In genomic region chr11:84960780-84961179, GRCm38 (mm10) we compare ENCODE assay signal across 21 mouse cellular contexts. TPM values are rescaled to one million over a fixed set of nuclear protein-coding genes. Genes with fewer than 3 reads are reported as not detected.
DNase-seq lines count a peak whose midpoint lies in the region; ATAC-seq and TF ChIP-seq lines count a peak whose summit lies in the region.
"Had no signal": no experiment of that assay in that cellular context is flagged by ENCODE, and none has a peak within 500 bp of the region (broad histone marks: within the 10 kb centered on the region; RNA-seq: fewer than 3 reads in every experiment).

No protein-coding gene starts in this region.

- TF ChIP-seq POLR2A in cerebellum, adult 2 months (IDR thresholded peaks at IDR 0.05; ENCODE audit: borderline replicate concordance, insufficient read depth, low read length), result peak; percentile 61; the same call in 1 of the 2 replicates

- ATAC-seq in midbrain, embryonic 14.5 days (ENCODE audit: low FRiP score, low TSS enrichment), result no peak
- no peak for ATAC-seq in erythroid progenitor cell, adult 5-6 weeks (replicated peaks; ENCODE audit: low FRiP score, poor library complexity, severe bottlenecking)
- ATAC-seq: activated CD4-positive, CD25-positive, alpha-beta regulatory T cell, adult 4 months; forebrain, embryonic 14.5 days; midbrain, embryonic 13.5 days had no signal

- peak overlapping the region; percentile 56; the same call in 1 of the 2 replicates for H3K27ac ChIP-seq in gastrocnemius, adult 2 months
- H3K27ac ChIP-seq in midbrain, embryonic 10.5 days (replicated peaks), result peak overlapping the region; percentile 79; the same call in 1 of the 2 replicates
- H3K27ac ChIP-seq in midbrain, embryonic 14.5 days (replicated peaks; ENCODE audit: low read depth, low read length), result no peak overlapping the region
- peak overlapping the region; percentile 79; the same call in 1 of the 2 replicates for H3K27ac ChIP-seq in cerebellum, adult 2 months (ENCODE audit: insufficient read depth, low read length)
- H3K27ac ChIP-seq: heart, embryonic 15.5 days; limb, embryonic 15.5 days; liver, embryonic 15.5 days; midbrain, embryonic 13.5 days had no signal

- H3K9me3 ChIP-seq in midbrain, embryonic 10.5 days (replicated peaks), result no peaks in the 10 kb centered on the region
- H3K9me3 ChIP-seq in midbrain, embryonic 14.5 days (ENCODE audit: control insufficient read depth, low read length), result no peaks in the 10 kb centered on the region
- H3K9me3 ChIP-seq: G1E; heart, embryonic 15.5 days; limb, embryonic 15.5 days; liver, embryonic 15.5 days; midbrain, embryonic 13.5 days had no signal

- H3K4me2 ChIP-seq in midbrain, embryonic 14.5 days (ENCODE audit: low read length), result no peak overlapping the region
- H3K4me2 ChIP-seq: limb, embryonic 15.5 days; liver, embryonic 15.5 days; midbrain, embryonic 13.5 days had no signal

- H3K9ac ChIP-seq in midbrain, embryonic 14.5 days (replicated peaks; ENCODE audit: low read length), result no peak overlapping the region
- H3K9ac ChIP-seq: heart, embryonic 15.5 days; limb, embryonic 15.5 days; liver, embryonic 15.5 days; midbrain, embryonic 13.5 days had no signal

- no peak for TF ChIP-seq CTCF in gastrocnemius, adult 2 months (IDR thresholded peaks at IDR 0.05)
- TF ChIP-seq CTCF in cerebellum, adult 2 months (IDR thresholded peaks at IDR 0.05; ENCODE audit: borderline replicate concordance, insufficient read depth, low read depth, low read length), result no peak

- no peak for DNase-seq in gastrocnemius, adult 2 months
- no peak for DNase-seq in gastrocnemius, postnatal 14 days
- DNase-seq in midbrain, embryonic 10.5 days (ENCODE audit: low spot score), result no peak
- DNase-seq in midbrain, embryonic 14.5 days, result no peak
- peak; percentile 88 to 97 for DNase-seq in cerebellum, adult 2 months
- peak; percentile 84 to 86 for DNase-seq in cerebellum, postnatal 36 days
- DNase-seq in spleen, adult 18-20 months, result no peak
- DNase-seq: gastrocnemius, postnatal 25 days; kidney, adult 11 months; layer of hippocampus, postnatal 36 days; thymus, postnatal 25 days had no signal

- intact Hi-C loops in gastrocnemius, adult 2 months (cut with DNase I), result no loop called here
- intact Hi-C loops in gastrocnemius, postnatal 14 days (cut with DNase I; ENCODE audit: low total_unique reads), result no loop called here

- no peak overlapping the region for H3K4me3 ChIP-seq in gastrocnemius, adult 2 months
- no peak overlapping the region for H3K4me3 ChIP-seq in midbrain, embryonic 10.5 days
- H3K4me3 ChIP-seq in midbrain, embryonic 14.5 days (replicated peaks; ENCODE audit: low read depth, low read length), result no peak overlapping the region
- H3K4me3 ChIP-seq in cerebellum, adult 2 months (replicated peaks; ENCODE audit: insufficient read depth, low read depth, low read length), result peak overlapping the region; percentile 7
- H3K4me3 ChIP-seq: heart, embryonic 15.5 days; limb, embryonic 15.5 days; liver, embryonic 15.5 days; midbrain, embryonic 13.5 days had no signal

- H3K27me3 ChIP-seq in midbrain, embryonic 10.5 days (ENCODE audit: low read depth, poor library complexity, severe bottlenecking), result peaks cover 48% of the 10 kb centered on the region
- peaks cover 40% of the 10 kb centered on the region for H3K27me3 ChIP-seq in midbrain, embryonic 14.5 days (ENCODE audit: control insufficient read depth, insufficient read depth, low read length)
- no peaks in the 10 kb centered on the region for H3K27me3 ChIP-seq in cerebellum, adult 2 months (ENCODE audit: control insufficient read depth, insufficient read depth, low read length)

- H3K36me3 ChIP-seq in midbrain, embryonic 10.5 days, result no peaks in the 10 kb centered on the region
- no peaks in the 10 kb centered on the region for H3K36me3 ChIP-seq in midbrain, embryonic 14.5 days (ENCODE audit: control insufficient read depth, insufficient read depth, low read length)
- H3K36me3 ChIP-seq: G1E; heart, embryonic 15.5 days; limb, embryonic 15.5 days; liver, embryonic 15.5 days; midbrain, embryonic 13.5 days had no signal

- H3K4me1 ChIP-seq in midbrain, embryonic 10.5 days, result peaks cover 50% of the 10 kb centered on the region
- peaks cover 13% of the 10 kb centered on the region for H3K4me1 ChIP-seq in midbrain, embryonic 14.5 days (ENCODE audit: control insufficient read depth, insufficient read depth, low read length)
- H3K4me1 ChIP-seq in cerebellum, adult 2 months (ENCODE audit: control insufficient read depth, insufficient read depth, low read length), result peaks cover 45% of the 10 kb centered on the region

- 62% methylated on average over 6 of the region's 6 CpGs for WGBS in midbrain, embryonic 10.5 days
- WGBS in midbrain, embryonic 14.5 days, result 58% methylated on average over 6 of the region's 6 CpGs
- 8% methylated on average over 6 of the region's 6 CpGs for WGBS in cerebellum, adult 2 months

RNA-seq across cellular contexts. Expression of gene Car4, which starts 3.2 kb away (rescaled TPM):
- 10 to 100 TPM; 10.2 to 13.5 TPM for total RNA-seq in gastrocnemius, adult 2 months (2021)
- total RNA-seq in gastrocnemius, postnatal 14 days (2021), result 10 to 100 TPM; 18.3 to 28.3 TPM
- 9.3 and 16.8 TPM in 2 replicates for polyA plus RNA-seq in midbrain, embryonic 10.5 days (2016; fragmentation: Nextera tagmentation; extraction: Ambion mirVana)
- 3.3 and 5.2 TPM in 2 replicates for polyA plus RNA-seq in midbrain, embryonic 14.5 days (2014; fragmentation: Nextera tagmentation; extraction: Ambion mirVana)
- polyA plus RNA-seq in cerebellum, adult 2 months (2012; rRNA removed), result 187 and 208 TPM in 2 replicates
- total RNA-seq in erythroid progenitor cell, adult 5-6 weeks (2015; ENCODE audit: low replicate concordance), result not detected in 2 replicates
- total RNA-seq in erythroid progenitor cell, adult 5-6 weeks (2017; ENCODE audit: low replicate concordance), result not detected in 2 replicates
- total RNA-seq: G1E; hematopoietic stem cell, adult 5-6 weeks; neutrophil, adult 5-6 weeks had no signal
- polyA plus RNA-seq: activated CD4-positive, CD25-positive, alpha-beta regulatory T cell, adult 4 months; G1E; limb, embryonic 15.5 days had no signal

RNA-seq across cellular contexts. Expression of gene Znhit3, which starts 44.6 kb away (rescaled TPM):
- 10 to 100 TPM; 13.7 to 16.5 TPM for total RNA-seq in gastrocnemius, adult 2 months (2021)
- total RNA-seq in gastrocnemius, postnatal 14 days (2021), result 10 to 100 TPM in 1 of 2 experiments, 1 to 10 TPM in 1; 9.5 to 11.2 TPM
- polyA plus RNA-seq in midbrain, embryonic 10.5 days (2016; fragmentation: Nextera tagmentation; extraction: Ambion mirVana), result 80.5 and 91.7 TPM in 2 replicates
- 61.7 and 65.1 TPM in 2 replicates for polyA plus RNA-seq in midbrain, embryonic 14.5 days (2014; fragmentation: Nextera tagmentation; extraction: Ambion mirVana)
- polyA plus RNA-seq in cerebellum, adult 2 months (2012; rRNA removed), result 44.7 and 47.5 TPM in 2 replicates
- 9.4 and 26.4 TPM in 2 replicates for total RNA-seq in erythroid progenitor cell, adult 5-6 weeks (2015; ENCODE audit: low replicate concordance)
- 6.0 and 14.2 TPM in 2 replicates for total RNA-seq in erythroid progenitor cell, adult 5-6 weeks (2017; ENCODE audit: low replicate concordance)

Comparison
In these comparisons a context has a peak if more than half of its experiments do, and no peak if none do; other contexts are left out.
1. DNase-seq: peak in cerebellum, adult 2 months (2 of 2) and cerebellum, postnatal 36 days (2 of 2); none in gastrocnemius, adult 2 months (single experiment), gastrocnemius, postnatal 14 days (single experiment), midbrain, embryonic 10.5 days (single experiment), midbrain, embryonic 14.5 days (single experiment) and spleen, adult 18-20 months (0 of 2).
2. RNA of gene Car4, which starts 3.2 kb away (total RNA-seq): 18.3 to 28.3 TPM in gastrocnemius, postnatal 14 days and 10.2 to 13.5 TPM in gastrocnemius, adult 2 months; not detected in erythroid progenitor cell, adult 5-6 weeks; every median in the first group is over 10 times any median in the second.